Mouse (Mus musculus): ENCODE measurements around the gene A730071L15Rik. TPM values are rescaled to one million over a fixed set of nuclear protein-coding genes. Genes with fewer than 3 reads are reported as not detected.

A730071L15Rik gene
- under 1 TPM in 1 of 2 experiments, not detected in 1; 0.42 TPM for total RNA-seq (2021)
- long read RNA-seq, experiment 1, partial matches to known transcripts: 0 of 1 reads
- long read RNA-seq, experiment 1, other reads (novel, unspliced or antisense): 0 of 1 reads
- long read RNA-seq, experiment 2: 0 reads

DNA sequence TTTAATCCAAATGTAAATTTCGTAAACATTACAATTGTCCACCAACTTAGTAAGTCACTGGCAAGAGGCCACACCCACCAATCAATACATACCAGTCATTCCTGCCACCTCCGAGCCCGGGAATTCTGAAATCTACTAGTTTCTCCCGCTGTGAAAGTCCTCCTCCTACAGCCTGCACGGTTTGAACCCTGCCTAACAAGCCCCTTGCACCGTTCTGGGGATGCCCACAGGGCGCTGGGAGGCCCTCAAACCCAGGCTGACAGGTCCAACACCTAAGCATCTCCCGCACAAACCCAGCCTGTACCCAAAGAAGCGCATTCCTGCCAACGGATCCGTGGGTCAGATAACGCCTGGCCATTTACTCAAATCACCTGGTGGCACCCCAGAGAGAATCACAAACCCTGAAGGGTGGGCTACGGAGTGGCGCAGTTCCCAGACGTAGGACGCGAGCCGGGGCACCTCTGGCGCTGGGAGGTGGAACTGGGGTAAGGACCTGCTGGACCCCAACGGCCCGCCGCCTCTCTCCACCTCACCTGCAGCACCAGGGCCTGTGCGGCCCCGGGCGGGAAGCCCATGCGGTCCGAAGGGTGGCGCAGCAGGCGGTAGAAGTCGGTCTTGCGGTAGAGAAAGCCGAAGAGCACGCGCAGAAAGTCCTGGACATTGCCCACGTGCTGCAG is at the start of gene A730071L15Rik:
TSS of gene A730071L15Rik (plus strand) at position 620 of the 677 bp plus-strand sequence.
- peak in 1 of 2 experiments; percentile 26 for DNase-seq (ENCODE audit: low spot score in 2 of 2)

DNA sequence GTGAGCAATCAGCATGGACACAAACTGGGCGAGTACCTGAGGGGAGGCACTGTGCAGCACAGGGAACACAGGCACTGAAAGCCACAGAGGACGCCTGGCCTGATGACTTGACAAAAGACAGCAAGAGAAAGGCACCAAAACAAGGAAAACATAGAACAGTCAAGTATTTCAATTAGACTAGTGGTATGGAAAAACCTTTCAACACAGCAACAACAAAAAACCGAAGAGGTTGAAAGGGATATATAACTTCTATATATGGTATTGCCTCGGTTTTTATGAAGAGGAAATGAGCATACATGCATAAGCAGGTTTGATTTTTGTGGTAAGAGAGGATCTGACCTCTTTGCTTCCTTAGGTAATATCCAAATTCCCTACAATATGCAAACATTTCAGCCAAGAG is 47.0 kb upstream of the A730071L15Rik start:
- no peak for DNase-seq (ENCODE audit: low spot score in 2 of 2)

DNA sequence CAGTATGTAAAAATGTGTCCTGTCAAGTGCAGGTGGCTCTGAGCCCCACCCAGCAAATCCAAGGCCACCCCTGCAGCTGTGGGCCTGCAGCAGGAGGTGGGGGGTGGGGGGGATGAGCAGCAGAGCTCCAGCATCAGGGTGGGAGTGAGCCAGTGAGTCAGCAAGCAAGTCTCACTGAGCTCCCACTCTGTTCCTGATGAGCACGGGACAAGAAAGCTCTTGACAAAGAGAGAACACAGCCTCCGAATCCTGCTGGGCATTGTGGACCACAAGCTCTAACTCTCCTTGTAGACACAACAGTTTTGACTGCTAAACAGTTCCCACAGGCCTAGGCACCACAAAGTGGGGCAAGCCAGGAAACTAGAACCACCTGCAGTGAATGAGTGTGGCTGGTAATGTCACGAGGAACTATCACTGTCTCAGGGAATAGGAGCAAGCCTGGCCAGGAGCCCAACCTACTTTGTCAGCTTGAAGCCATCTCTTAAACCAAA is 45.6 kb upstream of the A730071L15Rik start:
- no peak for DNase-seq (ENCODE audit: low spot score in 2 of 2)

DNA sequence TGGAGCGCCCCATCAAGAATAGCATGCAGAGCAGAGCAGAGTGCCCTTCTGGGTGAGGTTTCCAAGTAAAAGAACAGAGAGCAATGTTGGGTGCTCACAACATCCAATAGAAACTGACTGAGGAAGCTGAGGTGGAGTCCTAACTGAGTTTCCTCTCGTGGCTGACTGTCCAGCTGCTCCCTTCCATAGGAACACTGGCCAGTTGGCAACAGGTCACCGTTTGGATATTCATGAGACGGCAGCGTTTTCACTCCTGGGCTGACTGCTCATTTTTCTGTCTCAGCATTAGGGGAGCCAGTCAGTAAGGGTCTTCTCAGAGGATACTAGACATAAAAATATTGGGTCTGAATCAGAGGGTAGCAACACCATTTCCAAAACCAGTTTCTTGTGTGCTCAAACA is 43.2 kb upstream of the A730071L15Rik start:
- DNase-seq (ENCODE audit: low spot score in 2 of 2): no peak

DNA sequence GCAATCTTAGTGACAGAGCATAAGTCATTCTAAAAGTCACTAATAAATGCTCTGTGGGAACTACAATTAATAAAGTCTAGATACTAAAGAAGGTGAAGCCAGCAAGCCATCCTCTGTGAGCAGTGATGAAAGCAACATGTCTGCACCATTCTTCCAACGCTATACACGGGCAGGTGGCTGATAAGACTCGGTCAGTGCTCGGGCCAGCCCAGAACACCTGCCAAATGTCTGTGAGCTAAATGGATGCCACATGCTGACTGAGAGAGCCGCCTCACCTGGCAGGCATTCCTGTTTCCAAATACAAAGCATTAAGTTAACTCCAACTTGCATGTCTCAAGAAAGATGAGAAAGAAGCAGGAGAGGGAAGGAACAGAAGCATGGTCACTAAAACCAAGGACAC is 42.7 kb upstream of the A730071L15Rik start:
- DNase-seq (ENCODE audit: low spot score in 2 of 2): no peak

DNA sequence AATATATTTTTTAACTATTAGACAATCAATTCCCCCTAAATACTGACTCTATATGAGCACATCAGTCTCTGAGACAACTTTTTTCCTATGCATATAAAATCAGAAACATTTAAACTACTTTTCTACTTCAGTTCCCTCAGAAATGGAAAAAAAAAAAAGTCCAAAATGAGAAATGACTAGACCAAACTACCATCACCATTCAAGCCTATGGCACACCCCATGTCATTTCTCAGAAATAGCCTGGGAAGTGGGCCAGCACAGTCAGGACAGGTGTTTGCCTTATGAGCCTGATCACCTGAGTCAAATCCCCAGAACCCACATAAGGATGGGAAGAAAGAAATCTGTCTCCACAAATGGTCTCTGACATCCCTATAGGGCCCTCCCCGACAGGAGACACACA is 41.3 kb upstream of the A730071L15Rik start:
- no peak for DNase-seq (ENCODE audit: low spot score in 2 of 2)

DNA sequence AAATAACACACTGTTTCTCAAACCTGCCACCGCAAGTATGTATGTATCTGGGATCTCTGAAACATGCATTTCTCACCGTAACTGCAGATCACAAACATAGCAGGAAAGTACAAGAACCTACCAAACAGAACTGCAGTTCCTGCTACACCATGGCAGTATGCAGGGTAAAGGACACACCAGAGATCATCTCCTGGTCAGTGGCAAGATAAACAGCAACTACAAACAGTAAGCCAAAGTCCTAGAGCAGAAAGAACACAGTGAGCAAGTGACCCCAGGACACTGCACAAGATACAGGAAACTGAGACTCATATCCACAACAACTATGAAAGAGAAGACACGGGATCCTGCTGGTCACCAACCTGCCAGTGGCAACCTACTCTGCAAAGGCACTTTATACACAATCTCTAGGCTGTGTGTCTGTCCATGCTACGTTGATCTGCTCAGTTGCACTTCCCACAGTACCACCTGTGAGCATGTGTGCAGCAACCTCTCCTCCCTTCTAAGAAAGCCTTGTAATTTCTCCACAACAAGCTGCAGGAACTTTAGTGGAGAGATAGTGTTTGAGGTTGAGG is 40.0 kb upstream of the A730071L15Rik start:
- DNase-seq (ENCODE audit: low spot score in 2 of 2): no peak

DNA sequence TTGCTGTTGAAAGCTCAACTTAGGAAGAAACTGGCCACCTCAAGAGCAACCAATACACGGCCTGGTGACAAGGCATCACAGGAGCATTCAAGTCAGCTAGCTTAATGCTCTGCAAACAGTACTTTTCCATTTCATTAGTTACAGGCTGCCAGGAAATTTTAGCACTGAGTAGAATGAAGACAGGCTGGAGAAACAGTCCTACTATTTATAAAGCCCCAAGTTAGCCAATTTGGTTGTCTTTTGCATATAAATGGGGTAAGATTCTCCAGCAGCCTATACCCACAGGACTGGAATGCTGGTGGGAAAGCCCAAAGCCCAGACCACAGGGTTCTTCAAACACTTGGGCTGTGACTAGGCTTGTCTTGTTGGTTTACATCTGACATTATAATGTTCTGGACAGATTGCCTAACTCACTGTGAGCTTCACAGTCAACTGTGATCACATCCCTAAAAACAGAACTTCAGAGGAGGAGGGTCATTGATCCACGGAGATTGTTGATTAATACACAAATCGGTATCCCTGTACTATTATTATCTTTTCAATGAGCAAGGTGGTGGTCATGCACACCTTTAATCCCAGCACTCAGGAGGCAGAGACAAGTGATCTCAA is 39.1 kb upstream of the A730071L15Rik start:
- DNase-seq (ENCODE audit: low spot score in 2 of 2): no peak

DNA sequence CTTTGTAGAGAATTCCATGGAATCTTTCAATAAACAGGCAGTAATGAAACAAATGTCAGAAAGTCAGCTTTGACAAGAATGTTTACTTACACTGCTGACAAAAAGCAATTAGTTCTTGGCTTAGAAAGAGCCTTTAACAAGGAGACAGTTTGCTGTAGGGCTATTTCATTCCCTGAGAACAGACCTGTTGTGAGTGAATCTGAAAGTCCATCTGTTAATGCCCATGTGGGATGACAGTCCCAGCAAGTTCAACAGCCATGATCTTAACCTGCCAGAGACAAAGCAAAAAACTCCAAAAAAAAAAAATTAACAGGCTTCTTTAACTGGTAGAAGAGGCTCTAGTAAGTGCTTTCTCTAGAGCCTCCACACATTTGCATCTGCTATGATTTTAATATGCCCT is 38.3 kb upstream of the A730071L15Rik start:
- no peak for DNase-seq (ENCODE audit: low spot score in 2 of 2)

DNA sequence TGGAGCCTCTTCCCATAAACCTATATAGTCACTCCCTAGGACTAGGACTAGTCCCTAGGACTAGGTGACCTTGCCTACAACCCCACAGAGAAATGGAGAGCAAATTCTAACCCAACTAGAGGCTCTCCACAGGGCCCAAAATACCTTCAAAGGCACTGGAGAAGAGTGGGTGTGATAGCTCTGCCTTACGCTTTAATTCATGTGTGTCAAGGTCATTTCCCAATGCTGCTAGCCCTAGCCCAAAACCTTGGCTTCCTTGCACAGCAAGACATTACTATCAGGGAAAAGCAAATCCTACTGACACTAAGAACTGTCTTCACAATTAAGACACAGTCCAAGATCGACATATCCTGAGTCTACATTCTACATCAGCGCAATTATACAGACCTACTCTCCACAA is 36.8 kb upstream of the A730071L15Rik start:
- no peak for DNase-seq (ENCODE audit: low spot score in 2 of 2)

DNA sequence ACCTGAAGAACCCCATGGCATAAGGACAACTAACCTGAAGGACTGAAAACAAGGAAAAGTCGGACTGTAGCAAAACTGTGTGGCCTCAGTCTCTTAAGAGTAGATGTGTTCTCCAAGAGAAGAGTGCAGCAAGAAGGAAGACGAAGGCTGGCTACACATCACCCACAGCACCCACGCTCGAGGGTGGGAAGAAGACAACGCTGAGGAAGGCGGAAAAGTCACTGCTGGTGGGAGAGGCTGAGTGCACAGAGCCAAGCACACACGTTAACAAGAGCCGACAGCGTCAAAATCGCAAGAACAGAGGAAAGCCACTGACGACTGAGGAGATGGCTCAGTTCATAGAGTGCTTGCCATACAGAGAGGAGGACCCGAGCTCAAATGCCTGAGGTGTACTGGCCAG is 36.1 kb upstream of the A730071L15Rik start:
- no peak for DNase-seq (ENCODE audit: low spot score in 2 of 2)

DNA sequence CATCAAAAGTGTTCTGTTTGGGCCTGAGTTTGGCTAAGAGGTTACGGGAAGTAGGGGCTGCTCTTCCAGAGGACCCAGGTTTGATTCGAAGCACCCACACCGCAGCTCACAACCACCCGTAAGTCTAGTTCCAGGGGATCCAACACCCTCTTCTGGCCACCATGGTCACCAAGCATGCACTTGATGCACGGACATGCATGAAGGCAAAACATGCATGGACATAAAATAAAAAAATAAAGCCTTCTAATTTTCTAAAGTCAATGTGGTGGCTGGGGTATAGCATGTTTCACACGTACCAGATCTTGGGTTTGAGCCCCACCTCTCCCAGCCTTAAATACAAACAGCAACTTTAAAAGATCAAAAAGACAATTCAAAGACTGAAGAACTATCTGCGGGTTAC is 35.0 kb upstream of the A730071L15Rik start:
- no peak for DNase-seq (ENCODE audit: low spot score in 2 of 2)

DNA sequence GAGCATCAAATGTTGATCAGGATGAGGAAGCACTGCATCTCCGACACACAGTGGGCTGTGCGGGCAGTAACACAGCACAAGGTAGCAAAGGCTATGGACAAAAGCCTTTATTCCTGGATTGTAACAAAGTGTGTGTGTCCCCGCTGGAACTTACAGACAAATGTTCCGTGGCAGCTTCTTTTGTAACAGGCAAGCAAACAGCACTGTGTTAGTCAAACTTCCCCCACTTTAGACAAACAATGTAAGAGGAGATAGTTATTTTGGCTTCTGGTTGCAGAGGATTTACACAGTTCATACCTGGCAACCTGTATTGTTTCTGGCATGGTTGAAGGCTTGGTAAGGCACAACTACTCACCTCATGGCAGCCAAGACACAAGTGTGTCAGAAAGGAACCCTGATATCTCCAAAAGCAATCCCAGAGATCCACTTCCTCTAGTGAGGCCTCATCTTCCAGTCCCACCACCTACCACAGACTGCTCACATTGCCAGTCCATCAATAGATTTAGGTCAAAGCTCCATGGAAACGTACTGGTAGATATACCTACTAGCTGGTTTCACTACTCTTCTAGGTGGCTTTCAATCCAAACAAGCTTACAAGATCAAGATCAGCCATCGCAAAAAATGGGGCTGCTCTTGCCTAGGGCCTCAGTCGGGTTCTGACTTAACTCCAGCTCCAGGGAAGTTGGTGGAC is 34.3 kb upstream of the A730071L15Rik start:
- no peak for DNase-seq (ENCODE audit: low spot score in 2 of 2)

DNA sequence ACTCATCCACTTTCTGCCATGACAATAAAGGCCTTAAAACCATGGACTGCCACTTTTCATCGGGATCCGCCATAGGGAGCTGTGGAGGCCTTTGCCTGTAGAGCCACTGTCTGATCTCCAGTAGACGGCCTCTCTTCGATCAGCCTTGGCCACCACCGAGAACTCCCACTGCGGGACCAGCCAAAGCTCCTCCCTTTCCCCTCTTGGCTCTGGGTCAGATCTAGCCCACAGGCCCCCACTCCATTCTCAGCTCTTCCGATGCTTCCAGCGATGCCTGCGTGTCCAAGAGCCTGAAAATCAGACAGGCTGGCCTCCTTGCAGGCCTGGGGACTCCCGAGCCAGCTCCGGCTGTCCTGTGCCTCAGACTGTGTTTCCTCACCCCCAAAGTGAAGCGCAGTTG is 33.5 kb upstream of the A730071L15Rik start:
- no peak for DNase-seq (ENCODE audit: low spot score in 2 of 2)

DNA sequence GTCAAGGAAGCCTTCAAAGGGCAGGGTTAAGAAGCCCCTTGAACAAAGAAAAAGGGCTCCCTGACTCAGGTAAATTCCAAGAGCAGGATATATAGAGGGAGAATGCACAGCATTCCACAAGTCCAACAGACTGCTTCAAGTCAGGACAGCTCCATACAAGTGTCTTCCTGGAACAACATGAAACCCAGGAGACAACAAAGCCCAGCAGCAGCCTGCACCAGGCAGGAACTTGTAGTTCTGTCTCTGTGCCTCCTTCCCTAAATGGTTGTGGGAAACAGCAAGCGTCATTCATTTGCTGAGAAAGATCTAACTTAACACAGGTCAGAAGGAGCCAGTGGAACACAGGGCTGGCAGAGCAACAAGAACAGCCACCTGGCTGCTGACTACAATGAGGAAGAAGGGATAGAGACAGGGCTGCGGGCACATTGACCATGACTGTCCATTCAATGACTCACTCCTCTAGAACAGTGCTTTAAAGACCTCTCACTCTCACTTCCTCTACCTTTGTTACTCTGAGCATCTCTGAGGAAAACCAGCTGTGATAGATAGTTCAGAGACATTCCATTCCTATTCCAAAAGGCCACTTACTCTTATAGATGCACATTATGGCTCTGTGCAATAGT is 30.7 kb upstream of the A730071L15Rik start:
- DNase-seq (ENCODE audit: low spot score in 2 of 2): no peak

DNA sequence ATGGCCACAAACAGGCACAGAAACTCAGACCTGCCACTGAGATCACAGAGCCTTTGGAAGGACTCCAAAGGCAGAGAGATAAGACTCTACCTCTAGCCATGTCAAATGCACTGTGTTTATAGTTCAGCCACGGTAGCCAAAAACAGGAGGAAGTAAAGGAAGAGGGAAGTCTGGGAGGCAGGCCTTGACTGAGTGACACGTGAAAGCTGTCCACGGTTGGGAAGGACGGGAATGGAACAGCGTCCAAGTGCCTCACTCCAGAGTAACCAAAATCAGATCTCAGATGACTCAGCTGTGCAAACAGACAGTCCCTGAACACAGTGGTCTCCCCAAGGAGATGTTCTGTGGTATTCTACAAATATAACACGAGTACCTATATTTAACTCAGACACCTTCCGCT is 25.1 kb upstream of the A730071L15Rik start:
- DNase-seq (ENCODE audit: low spot score in 2 of 2): peak in 1 of 2 experiments; percentile 28

DNA sequence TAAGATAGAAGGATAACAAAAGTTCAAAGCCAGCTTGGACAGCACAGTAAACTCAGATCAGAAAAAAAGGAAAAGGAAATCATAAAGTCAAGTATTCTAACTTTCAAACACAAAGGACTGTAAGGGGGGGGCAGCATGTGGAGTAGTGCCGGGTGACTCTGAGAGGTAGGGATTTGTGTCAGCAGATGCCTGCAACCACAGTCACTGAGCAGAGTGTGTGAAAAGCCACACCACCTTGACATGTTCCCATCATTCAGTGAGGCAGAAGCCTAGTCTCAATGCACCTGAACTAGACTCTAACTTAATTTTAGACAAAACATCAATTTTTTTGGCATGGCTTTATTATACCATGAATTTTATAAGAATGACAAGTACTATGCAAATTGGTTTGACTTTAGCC is 24.3 kb upstream of the A730071L15Rik start:
- no peak for DNase-seq (ENCODE audit: low spot score in 2 of 2)

DNA sequence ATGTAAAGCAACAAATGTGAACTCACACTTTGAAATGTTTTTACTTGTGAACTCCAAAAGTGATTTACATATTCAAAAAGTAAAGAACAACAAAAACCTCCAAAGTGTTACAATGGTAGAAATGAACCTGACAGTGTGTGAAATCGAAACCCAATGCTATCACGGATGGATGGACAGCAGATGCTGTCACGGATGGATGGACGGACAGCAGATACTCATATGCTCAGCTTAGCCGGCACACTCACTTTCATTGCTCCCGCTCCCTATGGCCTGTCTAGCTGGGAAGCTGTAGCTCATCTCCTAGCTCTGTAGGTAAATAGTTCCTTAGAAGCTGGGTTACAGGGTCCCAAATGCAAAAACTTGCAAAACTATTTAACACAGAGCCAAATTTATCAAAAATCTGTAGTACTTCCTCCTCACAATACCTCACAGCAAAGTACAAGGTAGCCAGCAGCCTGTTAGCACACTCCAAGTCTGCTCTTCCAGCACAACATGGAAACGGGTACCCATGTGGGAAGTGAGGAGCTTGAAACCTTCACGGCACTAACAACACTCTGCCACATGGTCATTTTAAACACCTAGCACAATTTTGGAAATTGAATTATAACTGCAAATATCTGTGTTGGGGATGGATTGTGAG is 21.9 kb upstream of the A730071L15Rik start:
- no peak for DNase-seq (ENCODE audit: low spot score in 2 of 2)

DNA sequence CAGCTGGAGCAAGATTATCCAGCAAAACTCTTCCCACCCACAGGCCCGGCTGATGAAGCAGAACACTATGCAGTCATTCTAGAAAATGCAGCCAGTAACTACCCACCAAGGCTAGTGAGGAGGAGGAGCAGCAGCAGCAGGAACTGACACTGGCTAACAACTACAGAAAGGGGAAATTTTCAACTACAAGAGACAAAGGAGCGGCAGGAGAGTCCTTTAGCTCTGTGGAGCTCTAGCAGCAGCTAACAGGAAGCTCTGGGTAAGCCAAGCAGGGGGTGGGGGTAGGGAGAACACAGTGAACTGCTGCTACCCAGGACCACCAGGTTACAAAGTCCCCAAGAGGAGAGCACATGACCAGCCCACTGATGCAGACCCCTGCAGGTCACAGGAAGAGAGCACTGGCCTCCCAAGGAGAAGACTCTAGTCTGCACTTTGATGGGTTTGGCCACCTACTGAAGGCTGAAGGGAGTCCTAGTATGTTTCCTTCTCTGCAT is 21.1 kb upstream of the A730071L15Rik start:
- DNase-seq (ENCODE audit: low spot score in 2 of 2): no peak

DNA sequence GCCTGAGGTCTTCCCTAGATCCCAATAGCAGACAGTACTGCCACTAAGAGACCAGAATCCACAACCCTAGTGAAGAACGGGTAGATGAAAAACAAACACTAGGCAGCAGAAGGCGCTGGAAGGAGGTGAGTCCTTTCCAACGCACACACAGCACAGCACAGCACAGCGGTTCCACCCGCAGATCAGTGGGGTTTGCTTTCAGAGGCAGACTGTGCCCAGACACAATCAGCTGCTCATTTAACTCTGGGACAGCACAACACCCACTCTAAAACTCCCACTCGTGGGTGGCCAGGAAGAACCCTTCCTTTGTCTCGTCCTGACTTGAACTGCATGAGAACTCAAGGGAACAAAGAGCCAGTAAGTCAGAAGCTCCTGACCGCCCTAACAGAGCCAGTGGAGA is 20.6 kb upstream of the A730071L15Rik start:
- DNase-seq (ENCODE audit: low spot score in 2 of 2): no peak
